Mouse (Mus musculus) T-cell, adult 66 days (primary cell): ENCODE measurements around the gene Zdhhc15. TPM values are rescaled to one million over a fixed set of nuclear protein-coding genes. Genes with fewer than 3 reads are reported as not detected.

Experiments used
- total RNA-seq, 2 experiments: library from RNA; stranded (reverse); gene quantifications; 3 replicates in 1 of 2; 4 replicates in 1 of 2; pipeline ENCODE4 v1.2.4; 2023

The Zdhhc15 gene
- total RNA-seq = 10 to 100 TPM; 11.7 to 14.9 TPM

DNA sequence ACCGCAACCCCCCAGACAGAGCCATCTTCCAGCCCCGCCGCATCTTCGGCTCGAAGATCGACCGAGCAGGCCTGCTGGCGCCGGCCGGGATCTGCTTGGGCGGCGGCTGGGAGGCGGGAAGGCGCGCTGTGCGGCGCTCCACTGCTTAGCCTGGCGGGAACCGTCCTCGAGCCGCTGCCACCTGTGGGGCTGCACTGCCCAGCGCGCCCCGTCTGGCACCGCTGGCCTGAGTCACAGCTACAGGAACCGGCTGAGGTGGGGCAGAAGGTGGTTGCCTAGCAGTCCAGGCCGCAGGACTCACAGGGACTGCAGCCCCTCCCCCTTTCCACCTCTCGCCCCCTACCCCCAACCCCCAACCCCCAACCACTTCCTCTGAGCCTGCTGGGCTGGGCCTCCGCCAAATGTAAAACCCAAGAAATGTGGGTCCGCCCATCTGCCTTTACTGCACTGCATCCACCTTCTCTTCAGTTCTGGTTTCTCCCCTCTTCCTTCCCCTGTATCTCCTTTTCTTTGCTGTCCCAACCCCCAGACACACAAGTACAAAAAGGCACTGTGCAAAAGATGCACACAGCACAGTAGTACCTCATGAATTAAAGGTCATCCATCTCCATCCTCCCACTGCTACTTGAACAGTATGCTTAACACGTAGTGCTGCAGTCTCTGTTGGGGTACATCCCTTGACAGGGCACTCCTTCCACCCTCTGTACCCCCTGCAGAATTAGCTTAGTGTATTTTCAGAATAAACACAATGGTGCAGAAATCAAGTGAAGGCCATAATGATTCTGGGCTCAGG is at the start of gene Zdhhc15:
TSS of gene Zdhhc15 (minus strand) at position 308 of the 793 bp plus-strand sequence.

Other genes with a start within 250 kb of the Zdhhc15 start
- 10 to 100 TPM; 14.0 to 14.4 TPM for gene Uprt, start 188.2 kb downstream of the Zdhhc15 start, total RNA-seq
- not detected for gene Magee2, start 186.2 kb upstream of the Zdhhc15 start, total RNA-seq